Mouse (Mus musculus) v-Abl transformed pro-B cells (cell line): ENCODE measurements at regions not wholly inside any gene's neighbourhood (a gene's known extent, or its start where the extent isn't known, plus 50 kb on each side); places are given as distances from the start of the nearest gene placed in this dataset.

ENCODE experiments used
- in situ Hi-C, 2 experiments: fragments of 400-800 bp; cut with MboI; formaldehyde crosslinking; loops; one replicate each; pipeline ENCODE4 v1.15.1; 2025; ENCODE audit not compliant: unreplicated experiment in 2 of 2

DNA sequence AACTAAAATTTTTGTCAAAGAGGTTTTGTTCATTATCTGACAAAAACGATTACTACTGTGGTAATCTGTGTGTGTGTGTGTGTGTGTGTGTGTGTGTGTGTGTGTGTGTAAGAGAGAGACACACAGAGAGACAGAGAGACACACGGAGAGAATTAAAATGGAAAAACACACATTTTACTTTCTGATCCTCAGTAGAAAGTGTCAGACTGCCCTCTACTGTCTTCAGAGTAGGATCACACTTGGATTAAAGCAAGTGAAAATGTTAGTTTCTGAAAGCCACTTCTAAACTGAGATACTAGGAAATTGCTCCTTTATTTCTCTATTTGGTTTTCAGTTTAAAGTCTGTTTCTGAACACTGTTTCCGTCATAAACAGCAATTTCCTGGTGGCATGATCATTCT lies 57.3 kb upstream of the Cylc1 start:
- in situ Hi-C loops: loop anchor here (5.0 to 10.0 kb wide), 3 partner anchors 928 to 1321 kb away; no protein-coding TSS in a partner anchor
